Mouse (Mus musculus): ENCODE data around the gene Pde4d.

The Pde4d gene

GRCm38 (mm10) chr13:109680229-109680628 is 1230.5 kb downstream of the Pde4d start:
- no peak for DNase-seq

DNA sequence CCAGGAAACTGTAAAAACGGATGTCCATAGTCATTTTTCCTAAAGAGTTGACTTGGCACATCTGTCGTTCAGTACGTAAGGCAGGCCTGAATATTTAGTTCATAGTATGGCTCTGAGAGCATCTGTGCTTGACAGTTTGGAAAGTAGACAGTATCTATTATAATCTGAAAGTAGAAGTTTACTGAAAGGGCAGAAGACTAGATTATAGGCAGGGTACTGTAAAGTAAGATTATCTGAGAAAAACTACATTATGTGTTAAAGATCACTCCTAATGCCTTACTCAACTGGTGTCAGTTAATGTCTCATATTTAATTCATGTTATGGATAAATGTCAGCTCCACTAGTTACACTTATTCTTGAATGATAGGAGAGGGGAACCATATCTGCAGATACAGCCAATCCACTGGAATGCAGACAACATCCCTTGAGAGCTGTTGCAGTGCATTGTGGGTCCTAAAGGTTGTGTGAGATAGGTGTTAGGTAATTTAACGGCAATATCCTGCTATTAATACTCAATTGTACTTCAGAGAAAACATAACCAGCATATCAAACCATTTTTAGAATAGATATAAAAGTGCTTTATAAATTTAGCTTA is 1232.0 kb downstream of the Pde4d start:
- DNase-seq = no peak

GRCm38 (mm10) chr13:109683001-109683400 is 1233.3 kb downstream of the Pde4d start:
- no peak for DNase-seq

DNA sequence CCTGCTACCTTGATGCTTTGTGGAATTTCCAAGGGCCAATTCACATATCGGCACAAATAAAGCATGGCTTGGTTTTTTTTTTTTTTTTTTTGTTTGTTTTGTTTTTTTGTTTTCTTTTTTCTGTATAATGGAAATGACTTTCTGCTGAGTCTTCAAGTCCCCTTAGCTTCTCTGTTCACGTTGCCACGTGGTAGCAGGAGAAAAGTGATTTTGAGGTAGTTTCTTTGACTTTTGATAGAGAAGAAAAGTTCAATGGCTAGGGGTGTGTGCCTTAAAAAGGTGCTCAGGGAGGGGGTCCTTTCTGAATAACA is 1235.2 kb downstream of the Pde4d start:
- DNase-seq = no peak

DNA sequence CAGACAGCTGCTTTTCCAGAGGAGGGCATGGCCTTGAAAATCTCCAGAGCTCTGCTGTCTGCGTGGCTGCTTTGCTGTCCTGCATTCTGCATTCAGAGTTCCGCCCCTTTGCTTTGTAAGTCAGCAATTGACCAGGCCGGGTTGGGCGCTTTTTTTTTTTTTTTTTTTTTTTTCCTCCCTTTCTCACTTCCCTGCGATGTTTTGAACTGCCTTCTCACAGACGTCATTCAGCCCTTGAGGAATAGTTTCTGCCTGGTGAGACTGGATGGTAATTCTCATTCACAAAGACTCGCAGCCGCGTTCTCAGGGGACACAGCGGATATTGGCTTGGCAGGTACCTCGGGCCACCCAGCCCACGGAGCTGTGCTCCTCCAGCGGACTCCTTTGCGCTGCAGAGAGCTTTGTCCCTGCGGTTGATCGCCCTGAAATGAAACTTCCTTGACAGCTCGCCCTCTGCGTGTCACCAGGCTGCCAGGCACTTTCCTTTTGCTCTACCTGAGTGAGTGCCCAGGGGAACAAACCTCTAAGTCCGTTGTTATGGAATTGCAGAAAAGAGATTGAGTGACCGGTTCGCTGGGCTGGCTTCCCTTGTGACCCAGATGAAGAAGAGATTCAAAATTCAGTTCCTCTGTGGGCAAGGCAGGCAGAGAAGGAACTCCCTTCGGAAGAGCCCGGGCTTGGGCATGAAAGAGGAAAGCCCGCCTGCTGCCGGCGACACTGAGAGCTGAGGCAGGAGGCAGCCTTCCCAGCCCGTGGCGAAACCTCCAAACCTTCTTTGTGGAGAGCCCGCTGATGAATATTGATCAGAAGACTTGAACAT is 1235.8 kb downstream of the Pde4d start:
- peak; percentile 41 for DNase-seq

GRCm38 (mm10) chr13:109686116-109686876 is 1236.5 kb downstream of the Pde4d start:
- DNase-seq = no peak

DNA sequence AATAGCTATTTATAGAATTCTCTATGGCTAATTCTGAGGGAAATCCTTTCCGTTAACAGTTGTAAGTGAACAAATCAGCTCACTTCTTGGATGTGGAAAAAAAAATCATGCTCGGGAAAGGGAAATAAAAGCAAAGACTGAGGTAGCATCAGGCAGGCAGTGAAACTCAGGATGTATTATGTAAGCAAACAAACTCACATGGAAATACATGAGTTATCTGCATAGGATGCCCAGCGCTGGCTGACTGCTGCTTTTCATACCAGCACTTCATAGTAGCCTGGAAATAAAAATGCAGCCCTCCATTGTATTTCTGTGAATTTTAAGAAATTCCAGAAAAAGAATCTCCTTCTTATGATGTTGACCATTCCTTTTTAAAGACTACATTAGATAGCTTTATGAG is 1237.2 kb downstream of the Pde4d start:
- peak; percentile 11 for DNase-seq

GRCm38 (mm10) chr13:109688195-109688594 is 1238.4 kb downstream of the Pde4d start:
- DNase-seq = no peak

- no peak for DNase-seq
These were observed 1239.4 kb downstream of the Pde4d start for GRCm38 (mm10) chr13:109689176-109689575.

- DNase-seq = no peak
These were observed 1240.8 kb downstream of the Pde4d start for GRCm38 (mm10) chr13:109690558-109690957.

- DNase-seq = no peak
These were observed 1243.1 kb downstream of the Pde4d start for GRCm38 (mm10) chr13:109692851-109693250.

GRCm38 (mm10) chr13:109693769-109694168 is 1244.0 kb downstream of the Pde4d start:
- DNase-seq = no peak

DNA sequence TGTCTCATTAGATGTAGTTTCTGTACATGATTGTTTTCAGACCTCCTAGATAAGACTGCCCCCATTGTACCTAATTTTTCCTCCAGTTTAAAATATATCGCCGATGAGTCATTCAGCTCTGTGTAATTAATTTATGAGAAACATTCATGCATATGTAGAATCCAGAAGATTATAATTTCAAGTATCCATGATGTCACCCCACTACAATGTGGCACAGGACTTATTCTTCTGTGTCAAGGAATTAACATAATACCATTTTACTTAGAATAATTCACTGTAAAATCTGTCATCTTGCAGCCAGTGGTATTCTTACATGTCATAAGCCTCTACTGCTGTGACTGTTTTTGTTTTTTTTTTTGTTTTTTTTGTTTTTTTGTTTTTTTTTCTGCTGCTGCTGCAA is 1244.5 kb downstream of the Pde4d start:
- DNase-seq = no peak

GRCm38 (mm10) chr13:109695098-109695497 is 1245.3 kb downstream of the Pde4d start:
- DNase-seq = no peak

- DNase-seq = no peak
These were observed 1256.4 kb downstream of the Pde4d start for GRCm38 (mm10) chr13:109706141-109706540.

DNA sequence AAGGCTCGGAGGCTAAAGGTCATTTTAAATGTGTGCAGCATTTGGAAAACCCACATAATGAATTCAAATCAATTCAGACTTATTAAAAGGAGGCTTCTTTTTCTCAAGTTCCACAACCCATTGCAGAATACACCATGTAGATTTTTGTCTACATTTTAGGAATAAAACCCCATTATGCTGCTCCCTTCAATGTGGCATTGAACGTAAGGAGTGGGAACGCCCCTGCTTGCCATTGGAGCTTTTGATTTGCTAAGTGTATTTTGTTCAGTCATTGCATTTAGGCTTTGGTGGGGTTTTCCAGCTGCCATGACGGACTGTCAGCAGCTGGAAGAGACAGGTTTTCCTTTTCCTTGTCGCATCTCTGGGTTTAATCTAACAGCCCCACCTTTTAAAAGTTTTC is 1256.8 kb downstream of the Pde4d start:
- DNase-seq = no peak

- no peak for DNase-seq
These were observed 1257.4 kb downstream of the Pde4d start for GRCm38 (mm10) chr13:109707154-109707553.

DNA sequence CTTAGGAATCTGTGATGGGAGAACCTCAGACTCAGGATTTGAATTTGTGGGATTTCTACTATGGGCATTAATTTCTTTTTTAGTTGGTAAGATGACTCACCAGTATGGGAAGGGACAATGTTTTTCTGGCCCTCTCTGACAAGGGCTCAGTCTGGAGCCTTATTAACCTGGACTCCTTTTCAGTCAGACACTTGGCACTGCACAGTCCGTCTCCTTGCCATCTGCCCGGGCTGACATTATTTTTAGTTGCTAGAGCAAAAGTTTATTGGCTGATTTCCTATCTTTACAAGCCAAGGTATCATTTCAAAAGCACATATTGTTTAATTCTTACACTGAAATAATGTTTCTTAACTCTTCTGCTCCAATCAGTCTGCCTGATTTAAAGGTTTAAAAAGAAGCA is 1258.6 kb downstream of the Pde4d start:
- no peak for DNase-seq

DNA sequence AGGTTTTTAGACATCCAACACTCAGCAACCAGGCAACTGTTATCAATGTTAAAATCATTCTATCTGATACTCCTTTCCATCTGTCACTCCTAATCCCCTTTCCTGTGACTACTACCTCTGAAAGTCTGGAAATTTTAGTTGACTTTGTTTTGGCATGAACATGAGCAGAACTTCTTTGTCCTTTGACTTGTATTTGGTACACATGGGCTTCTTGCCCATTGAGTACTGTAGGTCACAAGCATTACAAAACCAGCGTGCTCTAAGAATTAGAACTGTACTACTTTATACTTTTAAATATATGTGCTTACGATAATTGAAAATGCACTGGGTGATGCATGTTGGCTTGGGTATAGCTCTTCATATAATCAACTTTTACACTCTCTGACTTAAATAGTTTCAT is 1264.8 kb downstream of the Pde4d start:
- DNase-seq = no peak

DNA sequence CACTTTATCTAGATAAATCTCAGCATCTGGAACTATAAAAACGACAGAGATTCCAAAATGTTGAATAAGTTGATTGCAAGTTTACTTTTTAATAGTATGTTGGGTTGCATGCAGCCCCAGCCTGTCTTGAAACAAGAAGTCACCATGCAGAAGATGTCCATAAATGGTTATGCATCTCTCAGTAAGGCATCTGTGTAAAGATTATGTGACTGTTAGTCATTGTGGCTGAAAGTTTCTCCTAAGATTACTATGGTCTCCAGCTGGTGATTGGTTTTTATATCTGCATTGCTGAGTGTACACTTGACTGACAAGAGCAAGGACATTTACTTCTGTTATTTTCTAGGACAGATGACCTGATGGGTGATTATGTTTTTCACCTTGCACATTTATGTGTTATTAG is 1265.6 kb downstream of the Pde4d start:
- DNase-seq = no peak

- no peak for DNase-seq
These were observed 1270.5 kb downstream of the Pde4d start for GRCm38 (mm10) chr13:109720127-109720713.

DNA sequence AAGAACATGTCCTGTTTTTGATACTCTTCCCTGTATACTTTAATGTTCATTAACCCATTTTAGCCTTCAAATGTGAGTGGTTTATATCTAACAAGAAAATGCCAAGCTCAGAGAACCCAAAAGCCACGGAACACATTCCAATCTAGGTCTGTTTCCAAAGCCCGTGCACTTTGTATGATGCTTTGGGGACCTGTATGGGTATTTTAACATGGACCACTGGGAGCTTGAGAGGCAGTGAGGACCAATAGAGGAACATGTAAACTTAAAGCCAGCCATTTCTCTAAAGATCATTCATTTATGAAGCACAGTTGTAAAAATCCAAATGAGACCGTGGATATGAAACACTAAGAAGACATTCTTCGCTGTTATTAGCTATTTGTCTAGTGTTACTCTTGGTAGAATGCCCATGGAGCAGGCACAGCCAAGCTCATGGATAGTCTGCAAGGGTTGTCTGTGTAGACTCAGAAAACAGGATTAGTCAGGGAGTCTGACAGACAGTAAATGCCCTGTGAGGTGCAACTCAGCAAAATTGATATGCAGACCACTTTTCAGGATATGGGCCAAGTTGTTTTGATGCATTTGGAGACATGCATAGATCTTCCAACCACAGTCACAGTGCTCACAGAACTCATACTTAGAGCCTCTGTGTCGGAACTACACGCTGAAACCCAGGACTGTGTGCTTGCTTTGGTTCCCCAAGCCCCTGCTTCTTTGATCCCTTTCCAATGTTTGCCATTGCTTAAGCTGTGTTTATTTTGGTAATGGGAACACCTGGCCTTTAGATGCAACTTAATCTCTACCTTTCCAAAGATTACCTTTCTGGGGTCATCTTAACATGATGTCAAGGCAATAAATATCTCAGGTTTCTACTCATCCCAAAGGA is 1272.7 kb downstream of the Pde4d start:
- no peak for DNase-seq

DNA sequence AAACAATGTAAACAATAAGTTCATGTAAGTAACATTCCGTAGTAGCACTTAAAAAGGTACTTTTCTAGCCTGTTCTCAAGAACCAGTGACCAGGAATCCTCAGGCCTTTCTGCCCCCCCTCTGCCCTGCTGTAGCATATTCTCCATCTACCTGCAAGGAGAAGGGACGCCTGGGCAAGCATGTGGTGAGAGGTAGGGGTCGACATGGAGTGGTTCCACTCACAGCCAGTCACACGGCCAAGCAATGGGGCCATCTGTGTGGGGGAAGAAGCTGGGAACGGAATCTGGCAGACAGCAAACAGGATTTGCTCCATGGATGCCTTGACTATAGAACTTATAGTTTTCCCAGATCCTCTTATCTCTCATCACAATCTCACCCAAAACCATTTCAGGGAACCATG is 1277.6 kb downstream of the Pde4d start:
- DNase-seq = no peak
